In genomic region chr7:118821887-118822556, GRCm38 (mm10) we compare ENCODE assay signal across 17 mouse cellular contexts.
"Had no signal": no experiment of that assay in that cellular context is flagged by ENCODE, and none has a peak within 500 bp of the region (broad histone marks: within the 10 kb centered on the region; RNA-seq: fewer than 3 reads in every experiment).

No protein-coding gene starts in this region.

- H3K27ac ChIP-seq: left cerebral cortex, adult 2 months; liver, embryonic 13.5 days; midbrain, embryonic 10.5 days; midbrain, embryonic 13.5 days; neural tube, embryonic 13.5 days; stomach, embryonic 15.5 days had no signal

- H3K4me3 ChIP-seq: left cerebral cortex, adult 2 months; liver, embryonic 13.5 days; megakaryocyte, embryonic 14.5 days; midbrain, embryonic 10.5 days; midbrain, embryonic 13.5 days; myocyte; neural tube, embryonic 13.5 days; stomach, embryonic 15.5 days had no signal

- H3K9me3 ChIP-seq: liver, embryonic 13.5 days; megakaryocyte, embryonic 14.5 days; midbrain, embryonic 10.5 days; midbrain, embryonic 13.5 days; neural tube, embryonic 13.5 days; stomach, embryonic 15.5 days had no signal

- ATAC-seq: midbrain, embryonic 13.5 days; midbrain, embryonic 16.5 days had no signal

- H3K4me1 ChIP-seq: liver, embryonic 13.5 days; stomach, embryonic 15.5 days had no signal

- H3K9ac ChIP-seq: liver, embryonic 13.5 days; midbrain, embryonic 13.5 days; neural tube, embryonic 13.5 days; stomach, embryonic 15.5 days had no signal

- DNase-seq: kidney, postnatal 4 days; layer of hippocampus, postnatal 36 days; liver, embryonic 13.5 days; lung, adult 2 months; lung, postnatal 4 days; retina, postnatal 1 day; right cerebral cortex, postnatal 25 days; spleen, adult 18-20 months; thymus, postnatal 36 days had no signal

- H3K27me3 ChIP-seq: liver, embryonic 13.5 days; megakaryocyte, embryonic 14.5 days; midbrain, embryonic 13.5 days; neural tube, embryonic 13.5 days; stomach, embryonic 15.5 days had no signal
